Mouse (Mus musculus) stomach, embryonic 14.5 days (tissue): Measurements from ENCODE around the gene Asprv1. TPM values are rescaled to one million over a fixed set of nuclear protein-coding genes. Genes with fewer than 3 reads are reported as not detected.
A peak's percentile ranks its signal among the peaks of the same experiment; 100 is the strongest.

Experiments used
- ATAC-seq: fragments of 200-750 bp; cut with Nextera tagmentation; 2 replicates; pipeline ENCODE4 v1.8.0; 2017; ENCODE audit warnings: low read depth, moderate TSS enrichment; ENCODE audit not compliant: insufficient number of reproducible peaks, insufficient read depth, low FRiP score
- H3K27ac ChIP-seq: fragments of 300-500 bp; sonication (generic); 2 replicates; pipeline ENCODE4 v1.5.1; 2014; ENCODE audit warnings: mild to moderate bottlenecking, low read length, moderate library complexity, mixed read lengths
- H3K27me3 ChIP-seq: fragments of 300-500 bp; sonication (generic); 2 replicates; pipeline ENCODE4 v1.6.1; 2014; ENCODE audit warnings: low read length, control low read depth, mixed read lengths; ENCODE audit not compliant: control insufficient read depth, insufficient read depth
- H3K36me3 ChIP-seq: fragments of 300-500 bp; sonication (generic); 2 replicates; pipeline ENCODE4 v1.6.1; 2014; ENCODE audit warnings: mild to moderate bottlenecking, control low read depth, low read length, moderate library complexity, mixed read lengths; ENCODE audit not compliant: control insufficient read depth, insufficient read depth
- H3K4me1 ChIP-seq: fragments of 300-500 bp; sonication (generic); 2 replicates; pipeline ENCODE4 v1.6.1; 2014; ENCODE audit warnings: low read length, control low read depth, mixed read lengths; ENCODE audit not compliant: control insufficient read depth, insufficient read depth
- H3K4me2 ChIP-seq: fragments of 300-500 bp; sonication (generic); replicated peaks from 2 replicates; pipeline ENCODE4 v1.6.1; 2014; ENCODE audit warnings: low read depth, low read length, control low read depth
- H3K4me3 ChIP-seq: fragments of 300-500 bp; sonication (generic); 2 replicates; pipeline ENCODE4 v1.5.1; 2014; ENCODE audit warnings: low read depth, low read length, control low read depth
- H3K9ac ChIP-seq: fragments of 300-500 bp; sonication (generic); replicated peaks from 2 replicates; pipeline ENCODE4 v1.6.1; 2014; ENCODE audit warnings: low read depth, mild to moderate bottlenecking, control low read depth, low read length, moderate library complexity, mixed read lengths
- H3K9me3 ChIP-seq: fragments of 300-500 bp; sonication (generic); 2 replicates; pipeline ENCODE4 v1.6.1; 2016; ENCODE audit warnings: low read depth, low read length, control low read depth; ENCODE audit not compliant: control insufficient read depth
- WGBS: fragments of 180-500 bp; shearing (Covaris S2); extraction: QIAGEN DNeasy Blood & Tissue Kit; methylation state at CpG from one replicate; pipeline ENCODE4 v1.1.7; 2014; 5-methylcytosine and 5-hydroxymethylcytosine counted together
- polyA plus RNA-seq: library from polyadenylated mRNA; unstranded; fragments of >200 nt; fragmentation: Nextera tagmentation; extraction: Ambion mirVana; gene quantifications from 2 replicates; pipeline ENCODE4 v1.2.1, GENCODE M21; 2014

The Asprv1 gene
- polyA plus RNA-seq, 1 experiment from 2014 or later, result 3.1 TPM

DNA sequence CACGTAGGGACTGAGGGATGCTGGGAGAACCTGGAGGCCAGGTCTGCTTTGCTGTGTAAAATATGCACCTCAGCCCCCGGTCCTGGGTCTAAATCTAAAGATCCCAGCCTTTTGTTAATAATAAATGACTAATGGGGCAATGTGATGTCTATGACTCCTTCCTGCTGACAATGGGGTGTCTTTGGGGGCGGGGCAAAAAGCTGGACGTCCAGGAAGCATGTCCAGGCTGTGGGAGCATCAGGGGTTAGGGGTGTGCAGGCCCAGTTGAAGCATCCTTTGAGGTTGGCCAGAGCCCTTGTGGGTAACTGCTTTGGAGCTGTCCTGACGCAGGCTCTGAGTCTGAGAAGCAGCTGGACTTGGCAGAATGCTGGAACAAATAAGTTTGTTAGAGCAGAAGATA is 41.9 kb upstream of the Asprv1 start:
- no peak overlapping the region for H3K4me2 ChIP-seq
- no peak for ATAC-seq
- H3K36me3 ChIP-seq, result no peaks in the 10 kb centered on the region
- H3K9me3 ChIP-seq, result no peaks in the 10 kb centered on the region
- no peaks in the 10 kb centered on the region for H3K27me3 ChIP-seq
- 58% methylated on average over 5 of the region's 5 CpGs for WGBS
- H3K9ac ChIP-seq, result no peak overlapping the region
- H3K27ac ChIP-seq, result no peak overlapping the region
- peaks cover 15% of the 10 kb centered on the region; the same call in 1 of the 2 replicates for H3K4me1 ChIP-seq
- H3K4me3 ChIP-seq, result no peak overlapping the region

DNA sequence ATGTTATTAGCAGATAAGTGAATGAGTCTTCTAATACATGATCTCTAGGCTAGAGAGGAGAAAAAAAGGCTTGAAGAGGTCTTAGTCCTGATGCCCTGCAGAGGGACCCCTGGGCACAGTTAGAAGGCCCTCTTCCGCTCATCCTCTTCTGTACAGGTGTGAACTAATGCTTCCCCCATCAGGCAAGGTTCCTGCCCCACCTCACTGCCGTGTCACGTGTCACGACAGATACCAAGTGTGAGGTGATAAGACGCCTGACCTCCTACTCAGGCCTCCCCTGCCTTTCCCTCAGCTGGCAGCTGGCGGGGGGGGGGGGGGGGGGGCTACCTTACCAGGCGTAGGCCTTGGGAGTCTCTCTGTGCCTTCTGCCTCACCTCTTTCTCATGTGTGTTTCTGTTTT is 39.5 kb upstream of the Asprv1 start:
- Histone ChIP-seq H3K9ac (no peak overlapping the region), H3K4me2 (no peak overlapping the region), H3K36me3 (no peaks in the 10 kb centered on the region), H3K9me3 (no peaks in the 10 kb centered on the region), H3K27ac (no peak overlapping the region), H3K27me3 (no peaks in the 10 kb centered on the region), H3K4me1 (peaks cover 15% of the 10 kb centered on the region; the same call in 1 of the 2 replicates), H3K4me3 (no peak overlapping the region)
- 50% methylated on average over 6 of the region's 7 CpGs for WGBS
- no peak for ATAC-seq

DNA sequence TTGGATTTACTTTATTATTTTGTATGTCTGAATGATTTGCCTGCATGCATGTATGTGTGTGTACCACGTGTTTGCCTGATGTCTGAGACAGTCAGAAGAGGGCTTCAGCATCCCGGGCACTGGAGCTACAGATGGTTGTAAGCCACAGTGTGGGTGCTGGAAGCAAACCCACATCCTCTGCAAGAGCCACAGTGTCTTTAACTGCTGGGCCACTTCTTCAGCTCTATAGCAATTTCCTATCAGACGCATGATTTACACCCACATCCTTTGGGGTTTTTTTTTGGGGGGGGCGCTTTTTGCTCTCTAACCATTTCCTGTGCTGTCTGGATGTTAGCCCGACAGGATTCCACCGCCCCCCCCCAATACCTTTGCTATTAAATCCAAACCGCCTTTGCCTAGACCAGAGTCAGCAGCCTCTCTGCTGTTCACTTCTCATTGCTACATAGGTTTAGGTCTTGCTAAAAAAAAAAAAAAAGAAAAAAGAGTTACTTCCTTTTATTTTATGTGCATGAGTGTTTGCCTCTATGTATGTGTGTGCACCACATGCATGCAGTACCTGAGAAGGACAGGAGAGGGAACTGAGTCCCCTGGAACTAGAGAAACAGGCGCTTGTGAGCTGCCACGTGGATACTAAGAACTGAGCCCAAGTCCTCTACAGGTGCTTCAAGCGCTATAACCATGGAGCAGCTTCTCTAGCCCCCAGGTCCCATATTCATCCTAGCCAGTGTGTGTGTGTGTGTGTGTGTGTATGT is 34.6 kb upstream of the Asprv1 start:
- Histone ChIP-seq H3K27me3 (no peaks in the 10 kb centered on the region), H3K36me3 (no peaks in the 10 kb centered on the region), H3K9ac (no peak overlapping the region), H3K4me1 (no peaks in the 10 kb centered on the region), H3K4me3 (no peak overlapping the region), H3K27ac (no peak overlapping the region), H3K4me2 (no peak overlapping the region), H3K9me3 (no peaks in the 10 kb centered on the region)
- 85% methylated on average over 10 of the region's 10 CpGs for WGBS
- no peak for ATAC-seq

DNA sequence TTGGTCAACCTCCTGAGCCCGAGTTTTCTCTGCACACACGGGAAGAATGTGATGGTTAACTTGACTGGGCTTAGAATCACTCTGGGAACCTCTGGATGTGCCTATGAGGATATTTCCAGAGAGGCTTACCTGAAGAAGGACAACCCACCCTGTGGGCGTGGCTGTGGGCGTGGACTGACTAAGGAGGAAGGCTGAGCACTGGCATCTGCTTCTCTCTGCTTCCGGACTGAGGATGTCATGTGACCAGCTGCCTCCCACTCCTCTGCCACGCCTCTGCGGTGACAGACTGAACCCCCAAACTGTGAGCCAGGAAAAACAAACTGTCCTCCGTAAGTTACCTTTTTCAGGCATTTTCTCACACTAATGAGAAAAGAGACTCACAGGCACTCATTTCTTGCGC is 33.3 kb upstream of the Asprv1 start:
- no peak overlapping the region for H3K4me3 ChIP-seq
- no peaks in the 10 kb centered on the region; the same call in 1 of the 2 replicates for H3K4me1 ChIP-seq
- no peaks in the 10 kb centered on the region for H3K27me3 ChIP-seq
- no peak overlapping the region for H3K9ac ChIP-seq
- no peaks in the 10 kb centered on the region for H3K9me3 ChIP-seq
- H3K36me3 ChIP-seq, result no peaks in the 10 kb centered on the region
- no peak for ATAC-seq
- peak overlapping the region; percentile 23 for H3K4me2 ChIP-seq
- WGBS, result 14% methylated on average over 9 of the region's 9 CpGs
- H3K27ac ChIP-seq, result no peak overlapping the region

DNA sequence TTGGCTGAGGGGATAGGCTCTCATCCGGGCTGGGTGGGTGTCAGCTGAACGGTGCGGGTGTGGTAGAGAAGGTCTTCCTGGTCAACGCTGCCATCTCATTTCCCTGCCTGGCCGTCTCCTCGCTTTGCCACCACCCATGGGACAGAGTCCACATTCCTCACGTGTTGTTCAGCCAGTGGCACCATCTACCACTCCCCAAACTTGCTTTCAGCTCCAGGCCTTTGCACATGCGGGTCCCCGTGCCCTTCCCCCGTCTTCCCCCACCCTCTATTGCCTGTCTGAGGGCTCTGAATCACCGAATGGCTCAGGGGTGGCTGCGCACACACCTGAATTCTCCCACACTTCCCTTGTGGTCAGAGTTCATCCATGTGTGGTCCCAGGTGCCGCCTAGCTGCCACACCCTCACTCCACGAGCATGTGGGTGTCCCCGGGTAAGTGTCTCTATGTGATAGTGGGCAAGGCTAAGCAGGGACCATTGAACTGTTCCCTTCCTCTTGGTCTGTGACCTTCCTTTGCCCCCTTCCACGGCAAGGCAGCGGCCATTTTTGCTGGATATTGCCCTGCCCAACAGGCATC is 32.0 kb upstream of the Asprv1 start:
- Histone ChIP-seq H3K9ac (no peak overlapping the region), H3K27me3 (no peaks in the 10 kb centered on the region), H3K4me1 (peaks cover 8% of the 10 kb centered on the region), H3K36me3 (no peaks in the 10 kb centered on the region), H3K4me2 (no peak overlapping the region), H3K4me3 (no peak overlapping the region), H3K27ac (no peak overlapping the region), H3K9me3 (no peaks in the 10 kb centered on the region)
- ATAC-seq, result peak; percentile 28
- WGBS, result 75% methylated on average over 17 of the region's 17 CpGs

DNA sequence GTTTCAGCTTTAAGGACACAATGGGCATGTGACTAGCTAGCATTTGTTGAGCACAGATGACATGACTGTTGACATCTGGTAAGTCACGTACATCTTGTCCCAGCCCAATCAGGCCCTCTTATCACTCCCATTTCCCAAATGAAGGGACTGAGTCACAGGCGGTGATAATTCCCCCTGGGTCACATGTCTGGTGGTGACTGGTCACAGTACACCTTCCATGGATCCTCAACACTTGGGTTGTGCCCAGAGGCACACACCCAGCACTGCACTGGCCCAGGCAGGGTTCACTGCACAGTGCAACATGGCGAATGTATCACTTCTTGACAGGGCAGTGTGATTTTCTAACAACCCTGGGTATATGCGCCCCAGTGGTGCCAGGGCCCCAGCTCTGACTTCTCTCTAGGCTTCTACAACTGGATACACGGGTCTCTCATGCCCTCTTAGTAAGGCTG is 29.2 kb upstream of the Asprv1 start:
- Histone ChIP-seq H3K4me2 (no peak overlapping the region), H3K9me3 (no peaks in the 10 kb centered on the region), H3K4me1 (peaks cover 8% of the 10 kb centered on the region), H3K9ac (no peak overlapping the region), H3K27me3 (no peaks in the 10 kb centered on the region), H3K36me3 (no peaks in the 10 kb centered on the region), H3K4me3 (no peak overlapping the region), H3K27ac (no peak overlapping the region)
- WGBS, result 72% methylated on average over 5 of the region's 5 CpGs
- ATAC-seq, result no peak

DNA sequence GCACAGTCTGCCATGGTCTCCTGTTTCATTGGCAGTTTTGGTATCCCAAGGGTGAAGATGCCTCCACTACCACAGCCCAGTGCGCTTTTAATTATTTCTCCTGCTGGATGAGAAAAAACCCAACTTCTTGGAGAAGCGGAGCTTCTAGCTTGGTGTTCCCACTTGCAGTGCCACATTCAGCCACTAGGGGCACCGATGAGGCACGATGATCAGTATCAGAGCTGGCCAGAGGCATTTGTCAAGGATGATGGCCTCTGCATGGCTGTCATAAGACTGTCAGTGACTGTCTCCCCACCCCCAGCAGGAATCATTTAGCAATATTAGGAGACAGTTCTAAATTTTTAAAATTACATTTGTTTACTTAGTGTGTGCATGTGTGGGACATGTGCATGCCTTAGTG is 28.8 kb upstream of the Asprv1 start:
- Histone ChIP-seq H3K4me1 (peaks cover 8% of the 10 kb centered on the region), H3K27ac (no peak overlapping the region; the same call in 1 of the 2 replicates), H3K36me3 (no peaks in the 10 kb centered on the region), H3K4me2 (no peak overlapping the region), H3K27me3 (no peaks in the 10 kb centered on the region), H3K9ac (no peak overlapping the region), H3K9me3 (no peaks in the 10 kb centered on the region), H3K4me3 (no peak overlapping the region)
- 16% methylated on average over 4 of the region's 4 CpGs for WGBS
- ATAC-seq, result no peak

DNA sequence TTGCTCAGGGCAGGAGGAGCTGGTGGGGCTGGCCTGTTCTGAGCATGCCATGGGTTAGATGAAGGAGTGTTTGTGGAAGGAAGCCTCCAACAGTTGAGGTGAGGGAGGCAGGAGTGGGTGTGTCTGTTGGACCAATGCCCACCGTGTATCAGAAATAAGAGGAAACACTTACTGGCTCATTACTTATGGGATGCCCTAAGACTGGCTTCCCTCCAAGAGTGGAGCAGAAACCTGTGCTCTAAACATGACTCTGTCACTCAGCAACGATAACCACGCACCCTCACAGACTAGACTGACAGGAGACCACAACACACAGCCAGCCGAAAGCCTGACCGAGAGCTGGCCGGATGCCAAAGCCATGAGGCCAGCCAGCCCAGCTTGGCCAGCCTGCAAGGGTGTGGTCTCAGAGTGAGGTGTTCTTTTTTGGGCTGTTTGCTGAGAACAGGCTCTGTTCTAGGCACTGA is 28.0 kb upstream of the Asprv1 start:
- Histone ChIP-seq H3K4me3 (no peak overlapping the region), H3K27me3 (no peaks in the 10 kb centered on the region), H3K9me3 (no peaks in the 10 kb centered on the region), H3K4me1 (peaks cover 8% of the 10 kb centered on the region), H3K4me2 (no peak overlapping the region), H3K9ac (no peak overlapping the region), H3K36me3 (no peaks in the 10 kb centered on the region), H3K27ac (peak overlapping the region; percentile 30)
- ATAC-seq, result peak; percentile 76
- WGBS, result 18% methylated on average over 6 of the region's 6 CpGs
